Mouse (Mus musculus): ENCODE data around the gene Grk4.

DNA sequence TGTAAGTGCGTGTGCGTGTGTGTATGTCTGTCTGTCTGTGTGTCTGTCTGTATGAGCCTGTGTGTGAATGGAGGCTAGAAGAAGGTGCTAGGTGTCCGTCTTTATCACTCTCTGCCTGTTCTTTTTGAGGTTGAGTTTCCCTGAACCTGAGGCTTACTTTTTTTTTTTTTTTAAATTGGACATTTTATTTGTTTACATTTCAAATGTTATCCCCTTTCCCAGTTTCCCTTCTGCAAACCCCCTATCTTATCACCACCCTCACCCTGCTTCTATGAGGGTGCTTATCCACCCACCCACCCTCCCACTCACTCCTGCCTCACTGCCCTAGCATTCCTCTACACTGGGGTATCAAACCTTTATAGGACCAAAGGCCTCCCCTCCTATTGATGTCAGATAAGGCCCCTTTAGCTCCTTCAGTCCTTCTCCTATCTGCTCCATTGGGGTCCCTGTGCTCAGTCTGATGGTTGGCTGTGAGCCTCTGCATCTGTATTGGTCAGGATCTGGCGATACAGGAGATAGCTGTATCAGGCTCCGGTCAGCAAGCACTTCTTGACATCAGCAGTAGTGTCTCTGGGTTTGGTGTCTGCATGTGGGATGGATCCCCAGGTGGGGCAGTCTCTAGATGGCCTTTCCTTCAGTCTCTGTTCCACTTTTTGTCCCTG is 140.2 kb downstream of the Grk4 start:
- TF ChIP-seq CTCF (conservative IDR thresholded peaks at IDR 0.05; ENCODE audit: low read length) (no peak), POU5F1 (IDR thresholded peaks at IDR 0.05; ENCODE audit: borderline replicate concordance, low read length) (no peak), NANOG (IDR thresholded peaks at IDR 0.05; ENCODE audit: borderline replicate concordance, low read length) (no peak)
